Mouse (Mus musculus) G1E (cell line): ENCODE data around the gene Fam83f.

ENCODE experiments used
- CTCF ChIP-seq: IDR thresholded peaks from 2 replicates; pipeline ENCODE4 v1.5.1; 2012; ENCODE audit warnings: low read depth, low read length, inconsistent platforms, mixed read lengths
- GATA1 ChIP-seq: IDR thresholded peaks from 2 replicates; pipeline ENCODE4 v1.6.1; 2012; ENCODE audit warnings: borderline replicate concordance, low read length, inconsistent platforms, mixed read lengths
- POLR2AphosphoS5 ChIP-seq: IDR thresholded peaks from 2 replicates; pipeline ENCODE4 v1.6.1; 2012; ENCODE audit warnings: low read depth, low read length, inconsistent platforms; ENCODE audit not compliant: insufficient replicate concordance
- TAL1 ChIP-seq: conservative IDR thresholded peaks from 2 replicates; pipeline ENCODE4 v1.6.1; 2012; ENCODE audit warnings: low read depth, low read length, inconsistent platforms, mixed read lengths

- TF ChIP-seq CTCF (no peak), POLR2AphosphoS5 (no peak), TAL1 (no peak), GATA1 (no peak)
Measured at GRCm38 (mm10) chr15:80658815-80659471, 12.7 kb upstream of the Fam83f start.
